Mouse (Mus musculus) heart, postnatal 0 days (tissue): Measurements from ENCODE around the gene Tbcd.

Source experiments
- CTCF ChIP-seq: IDR thresholded peaks from 2 replicates; pipeline ENCODE4 v1.5.1; 2016; ENCODE audit warnings: antibody characterized with exemption, control low read depth, low read depth
- EP300 ChIP-seq: IDR thresholded peaks from 2 replicates; pipeline ENCODE4 v1.6.1; 2016; ENCODE audit warnings: antibody characterized with exemption, low read depth

- TF ChIP-seq CTCF (no peak), EP300 (no peak)
These were observed 78.0 kb downstream of the Tbcd start for GRCm38 (mm10) chr11:121529747-121530146.
